Mouse (Mus musculus) testis, postnatal 14 days (tissue): Measurements from ENCODE around the gene Spry1.
"Not testable (repeated sequence)": the region's sequence is repeated elsewhere in the genome, so short reads cannot be mapped to it uniquely, and the experiment has no call there.

ENCODE experiments used
- DNase-seq: peaks from one replicate; pipeline ENCODE4 v3.0.0; 2021; ENCODE audit warnings: low spot score

Spry1 gene

DNA sequence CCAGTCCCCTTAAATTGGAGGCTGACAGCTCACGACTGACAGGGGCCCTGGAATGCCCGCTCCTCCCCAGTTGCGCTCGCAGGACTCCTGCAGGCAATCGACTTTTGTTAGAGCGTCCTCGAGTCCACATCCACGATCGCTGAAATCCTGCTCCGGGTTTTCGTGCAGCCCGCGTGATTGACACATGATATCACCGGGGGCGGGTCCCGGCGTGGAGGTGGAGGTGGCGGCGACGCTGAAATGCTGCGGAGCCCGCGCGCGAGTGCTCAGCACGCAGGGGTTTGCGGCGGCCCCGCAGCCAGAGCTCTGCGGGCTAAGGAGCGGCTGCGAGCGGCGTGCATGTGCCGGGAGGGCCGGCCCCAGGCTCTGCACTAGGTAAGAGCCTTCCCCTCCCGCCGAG is at the start of gene Spry1:
Gene Spry1 (plus strand): TSS at position 258 of the 400 bp plus-strand sequence.
- peak; percentile 87 for DNase-seq

DNA sequence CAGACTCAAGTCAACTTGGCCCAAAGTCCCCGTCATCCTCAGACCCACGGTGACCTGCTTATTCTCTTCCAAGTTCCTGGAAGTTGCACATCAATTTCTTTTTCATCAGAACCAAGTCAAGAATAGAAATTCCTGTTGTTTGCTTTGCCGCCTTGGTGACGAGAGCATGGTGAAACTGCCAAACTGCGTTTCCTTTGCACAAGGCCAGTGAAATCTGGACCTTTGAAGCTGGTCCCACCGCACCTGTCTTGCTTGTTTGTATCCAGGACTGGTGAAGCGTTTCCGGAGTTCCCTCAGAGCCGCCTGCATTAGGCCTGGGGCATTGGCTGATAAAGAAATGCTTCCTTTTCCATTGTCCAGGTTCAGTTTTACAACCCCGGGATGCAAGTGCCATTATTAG is 44.0 kb upstream of the Spry1 start:
- no peak for DNase-seq

DNA sequence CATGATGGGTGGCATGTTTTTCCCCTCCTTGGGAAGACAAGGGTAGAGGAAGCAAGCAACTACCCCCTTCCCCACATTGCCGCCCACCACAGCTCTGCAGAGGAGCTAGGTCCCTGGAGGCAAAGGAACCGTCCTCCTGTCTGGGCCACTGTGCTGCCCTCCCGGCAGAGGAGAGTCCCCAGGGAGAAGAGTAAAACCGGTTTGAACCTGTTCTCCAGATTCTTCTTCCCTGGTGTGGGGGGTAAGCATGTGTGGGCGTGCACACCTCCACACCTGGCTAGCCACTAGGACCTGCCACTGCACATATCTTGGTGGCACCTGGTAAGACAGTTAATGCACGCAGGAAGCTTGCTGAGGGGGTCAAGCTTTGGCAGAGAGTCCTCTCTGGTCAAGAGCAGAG is 43.2 kb upstream of the Spry1 start:
- DNase-seq: no peak

DNA sequence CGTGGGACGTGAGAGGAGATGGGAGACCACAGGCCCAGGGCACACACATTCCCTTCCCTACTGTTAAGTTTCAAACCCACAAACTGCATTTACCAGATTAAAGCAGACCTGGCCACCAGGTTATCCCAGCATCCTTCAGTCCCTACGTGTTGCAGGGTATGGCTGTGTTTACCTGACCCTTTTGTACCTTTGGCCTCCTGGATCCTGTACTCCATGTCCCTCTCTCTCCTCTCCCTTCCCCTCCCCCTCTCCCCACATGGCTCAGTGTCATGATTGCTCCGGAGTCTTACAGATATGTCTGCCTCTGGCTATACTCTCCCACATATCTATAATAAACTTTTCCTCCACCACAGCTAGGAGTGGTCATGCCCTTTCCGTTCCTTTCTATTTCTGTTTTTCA is 42.5 kb upstream of the Spry1 start:
- no peak for DNase-seq

DNA sequence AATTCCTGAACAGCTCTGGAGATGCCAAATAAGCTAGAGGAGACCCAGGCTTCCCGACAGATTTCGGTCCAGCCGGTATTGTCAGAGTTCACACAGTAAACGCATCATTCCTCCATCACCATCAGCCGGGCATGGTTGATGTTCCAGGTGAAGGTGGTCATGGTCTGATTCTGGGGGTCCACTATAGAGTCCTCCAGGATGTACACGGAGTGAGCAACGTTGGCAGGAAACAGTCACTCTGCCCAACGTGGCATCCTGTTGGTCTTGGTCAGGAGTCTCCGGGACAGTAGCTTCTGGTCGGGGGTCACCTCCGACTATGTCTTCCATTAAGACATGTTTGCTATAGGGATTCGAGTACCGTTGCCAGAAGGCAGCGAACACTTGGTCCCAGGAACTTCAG is 40.1 kb upstream of the Spry1 start:
- not testable (repeated sequence) for DNase-seq

DNA sequence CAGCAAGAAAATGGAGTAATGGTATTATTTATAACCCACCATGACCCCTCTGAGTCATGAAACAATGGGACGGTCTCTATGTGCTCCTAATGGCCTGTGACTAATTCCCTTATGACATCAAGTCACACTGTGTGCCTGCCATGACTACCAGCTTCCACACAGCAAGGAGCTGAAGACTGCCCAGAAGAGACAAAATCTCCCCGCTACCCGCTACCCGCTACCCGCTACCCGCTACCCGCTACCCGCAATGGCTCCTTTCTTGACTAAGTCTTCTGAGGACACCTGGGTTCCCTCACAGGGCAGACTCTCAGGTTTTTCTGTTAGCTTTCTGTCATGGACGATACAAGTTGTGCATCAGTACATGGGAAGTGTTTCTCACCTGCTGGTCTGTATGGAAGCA is 37.4 kb upstream of the Spry1 start:
- DNase-seq: no peak

DNA sequence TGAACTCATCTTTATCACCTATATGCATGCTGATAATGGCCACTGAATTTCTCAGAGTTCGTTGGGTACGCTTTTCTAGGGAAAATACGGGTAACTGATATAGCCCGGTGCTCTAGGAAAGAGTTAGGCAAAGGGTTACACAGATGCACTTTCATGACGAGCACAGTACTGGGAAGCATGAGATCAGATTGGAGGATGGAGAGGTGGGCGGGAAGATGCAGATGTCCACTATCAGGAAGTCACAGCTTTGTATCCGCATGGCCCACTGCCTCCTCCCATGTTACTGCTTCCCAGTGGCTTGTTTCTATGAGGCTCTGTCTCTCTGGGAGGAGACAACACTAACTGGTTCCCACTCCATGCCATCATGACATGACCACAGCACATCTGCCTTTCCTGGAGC is 36.9 kb upstream of the Spry1 start:
- DNase-seq: no peak

DNA sequence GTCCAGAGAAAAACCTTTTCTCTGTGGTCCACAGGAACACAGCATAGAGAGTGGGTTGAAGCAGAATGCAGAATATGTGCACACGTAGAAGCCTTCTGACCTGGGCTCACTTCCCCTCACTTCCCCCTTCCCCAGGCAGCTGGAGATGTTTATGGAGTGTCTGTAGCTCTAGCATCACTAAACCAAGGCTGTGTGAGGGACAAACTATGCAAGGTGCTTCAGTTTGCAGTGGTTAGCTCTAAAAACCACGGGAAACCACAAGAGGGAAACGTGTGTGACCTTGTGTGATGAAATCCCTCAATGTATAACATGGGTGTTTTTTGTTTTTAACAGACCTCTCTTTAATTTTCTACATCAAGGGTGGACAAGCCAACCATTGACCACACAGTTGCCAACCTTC is 36.2 kb upstream of the Spry1 start:
- DNase-seq: no peak

DNA sequence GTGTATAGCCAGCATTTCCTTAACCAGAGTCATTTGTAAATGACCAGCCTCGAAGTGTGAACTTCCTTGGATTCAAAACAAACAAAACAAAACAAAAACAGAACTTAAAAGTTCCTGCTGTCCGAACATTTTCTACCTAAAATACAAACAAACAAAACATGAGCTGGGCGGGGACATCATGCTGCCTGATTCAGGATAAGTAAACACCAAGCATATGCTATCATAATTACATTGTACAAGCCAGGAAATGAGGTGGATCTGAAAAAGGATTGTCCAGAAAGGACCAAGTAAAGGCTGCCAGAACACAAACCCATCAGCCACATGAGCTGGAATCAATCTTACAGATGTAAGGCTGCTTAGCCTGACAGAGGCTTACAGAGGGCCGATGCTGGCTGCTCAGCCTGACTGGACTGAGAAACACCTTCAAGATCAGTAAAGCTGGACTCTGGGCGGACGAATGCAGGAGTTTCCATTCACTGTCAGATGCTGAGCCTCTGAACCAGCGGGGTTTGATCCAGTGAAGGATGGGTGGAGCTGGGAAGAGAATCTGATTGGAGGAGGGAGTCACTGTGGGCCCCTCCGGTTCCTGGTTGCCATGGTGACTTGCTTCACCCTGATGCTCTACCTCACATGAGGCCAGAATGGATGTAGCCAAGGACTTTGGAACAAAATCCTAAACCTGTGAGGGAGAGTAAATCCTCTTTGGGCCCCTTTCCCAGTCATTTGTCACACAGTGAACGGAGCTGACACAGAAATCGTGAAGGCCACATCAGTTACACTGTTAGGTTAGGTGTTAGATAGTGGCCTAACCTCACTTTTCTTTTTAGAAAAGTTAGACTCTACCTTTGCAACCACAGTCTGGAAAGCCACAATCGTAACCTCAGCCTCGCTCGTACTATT is 34.5 kb upstream of the Spry1 start:
- no peak for DNase-seq

DNA sequence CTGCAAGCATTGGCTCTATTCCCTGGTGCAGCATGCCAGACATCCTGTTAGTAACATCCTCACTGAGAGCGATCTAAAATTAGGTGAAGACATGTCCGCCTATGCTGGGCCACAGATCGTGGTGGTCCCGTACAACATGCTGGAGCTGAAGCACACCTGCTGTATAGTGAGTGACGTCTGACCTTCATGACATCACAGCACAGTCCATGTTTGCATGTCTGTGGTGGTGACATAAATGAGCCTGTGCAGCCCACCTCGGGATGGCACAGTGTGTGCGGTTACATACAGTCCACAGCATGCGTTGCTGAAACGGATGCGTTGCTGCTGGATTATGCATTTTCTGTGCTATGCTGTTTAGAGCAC is 33.9 kb upstream of the Spry1 start:
- no peak for DNase-seq

DNA sequence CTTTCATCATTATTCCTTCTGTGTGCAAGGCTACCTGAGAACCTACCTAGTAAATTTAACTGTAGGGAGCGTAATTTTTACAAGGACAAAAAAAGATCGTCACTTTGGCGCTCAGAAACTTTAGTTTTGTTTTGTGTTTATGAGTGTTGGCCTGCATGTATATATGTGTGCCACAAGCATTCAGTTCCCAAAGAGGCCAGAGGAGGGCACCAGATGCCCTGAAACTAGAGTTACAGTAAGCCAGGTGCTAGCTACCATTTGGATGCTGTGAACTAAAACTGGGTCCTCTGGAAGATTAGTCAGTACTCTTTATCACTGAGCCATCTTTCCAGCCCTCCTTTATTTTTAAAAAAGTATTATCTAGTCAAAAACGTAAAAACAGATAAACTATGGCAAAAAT is 30.8 kb upstream of the Spry1 start:
- DNase-seq: no peak

DNA sequence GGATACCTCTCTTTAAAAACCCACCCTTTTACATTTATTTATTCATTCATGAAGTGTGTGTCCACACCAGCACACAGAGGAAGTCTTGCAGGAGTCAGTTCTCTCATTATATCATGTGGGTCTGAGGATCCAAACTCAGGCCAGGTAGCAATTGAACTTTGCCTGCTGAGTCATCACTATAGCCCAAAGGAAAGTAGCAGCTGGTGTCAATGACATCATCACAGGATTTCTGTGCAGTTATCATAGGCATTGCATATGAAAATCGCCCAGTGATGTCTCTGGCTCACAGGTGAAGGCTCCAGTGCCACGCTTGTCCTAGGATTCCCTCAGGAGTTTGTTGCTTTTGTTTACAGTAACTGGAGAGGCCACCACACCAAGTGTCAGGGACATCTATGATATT is 29.1 kb upstream of the Spry1 start:
- DNase-seq: no peak

DNA sequence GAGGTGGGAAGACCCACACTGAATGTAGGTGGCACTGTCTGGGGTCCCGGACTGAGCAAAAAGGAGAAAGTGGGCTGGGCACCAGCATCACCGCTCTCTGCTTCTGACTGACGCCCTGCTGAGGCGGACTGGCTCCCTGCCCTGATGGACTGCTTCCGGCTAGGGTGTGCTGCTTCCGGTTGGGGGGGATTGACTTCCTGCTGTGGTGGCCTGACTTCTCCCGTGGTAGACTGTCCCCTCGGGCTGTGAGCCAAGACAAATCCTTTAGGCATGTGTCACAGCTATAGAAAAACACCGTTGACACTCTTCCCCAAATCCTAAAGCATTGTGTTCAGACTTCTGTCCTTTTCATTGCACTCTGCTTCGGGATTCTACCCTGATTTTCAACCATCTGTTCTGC is 26.0 kb upstream of the Spry1 start:
- peak; percentile 31 for DNase-seq

DNA sequence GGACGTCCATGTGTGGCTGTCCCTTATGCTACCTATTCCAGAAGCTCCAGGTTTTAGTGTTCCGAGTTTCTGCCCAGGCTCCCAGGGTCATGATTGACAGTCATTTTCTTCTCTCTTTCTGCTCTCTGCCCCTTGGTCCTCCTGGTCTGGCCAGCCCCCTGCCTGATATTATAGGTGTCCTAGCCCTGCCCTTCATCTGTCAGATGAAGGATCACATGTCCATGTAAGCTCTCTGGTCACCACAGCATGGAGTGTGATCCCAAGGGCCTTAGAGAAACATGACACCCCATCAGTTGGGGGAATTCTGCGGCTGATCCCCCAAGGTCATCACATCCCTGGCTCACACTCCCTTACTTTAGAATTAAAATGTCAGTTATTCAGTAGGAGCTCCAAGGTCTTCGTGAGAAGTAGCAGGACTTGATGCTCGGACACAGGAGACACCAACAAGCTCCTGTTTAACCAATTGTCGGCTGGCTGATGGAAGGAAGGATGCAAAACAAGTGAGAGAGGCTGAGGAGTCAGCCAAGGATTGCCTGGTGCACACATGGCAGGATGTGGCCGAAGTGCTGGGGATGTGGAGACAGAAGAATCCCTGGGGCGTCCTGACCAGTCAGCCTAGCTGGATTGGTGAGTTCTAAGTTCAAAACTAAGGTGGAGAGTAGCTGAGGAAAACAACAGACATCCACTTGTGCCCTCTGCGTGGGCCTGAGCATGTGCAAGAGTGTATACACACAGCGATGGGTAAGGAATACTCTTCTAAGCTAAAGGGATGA is 24.7 kb upstream of the Spry1 start:
- no peak for DNase-seq

DNA sequence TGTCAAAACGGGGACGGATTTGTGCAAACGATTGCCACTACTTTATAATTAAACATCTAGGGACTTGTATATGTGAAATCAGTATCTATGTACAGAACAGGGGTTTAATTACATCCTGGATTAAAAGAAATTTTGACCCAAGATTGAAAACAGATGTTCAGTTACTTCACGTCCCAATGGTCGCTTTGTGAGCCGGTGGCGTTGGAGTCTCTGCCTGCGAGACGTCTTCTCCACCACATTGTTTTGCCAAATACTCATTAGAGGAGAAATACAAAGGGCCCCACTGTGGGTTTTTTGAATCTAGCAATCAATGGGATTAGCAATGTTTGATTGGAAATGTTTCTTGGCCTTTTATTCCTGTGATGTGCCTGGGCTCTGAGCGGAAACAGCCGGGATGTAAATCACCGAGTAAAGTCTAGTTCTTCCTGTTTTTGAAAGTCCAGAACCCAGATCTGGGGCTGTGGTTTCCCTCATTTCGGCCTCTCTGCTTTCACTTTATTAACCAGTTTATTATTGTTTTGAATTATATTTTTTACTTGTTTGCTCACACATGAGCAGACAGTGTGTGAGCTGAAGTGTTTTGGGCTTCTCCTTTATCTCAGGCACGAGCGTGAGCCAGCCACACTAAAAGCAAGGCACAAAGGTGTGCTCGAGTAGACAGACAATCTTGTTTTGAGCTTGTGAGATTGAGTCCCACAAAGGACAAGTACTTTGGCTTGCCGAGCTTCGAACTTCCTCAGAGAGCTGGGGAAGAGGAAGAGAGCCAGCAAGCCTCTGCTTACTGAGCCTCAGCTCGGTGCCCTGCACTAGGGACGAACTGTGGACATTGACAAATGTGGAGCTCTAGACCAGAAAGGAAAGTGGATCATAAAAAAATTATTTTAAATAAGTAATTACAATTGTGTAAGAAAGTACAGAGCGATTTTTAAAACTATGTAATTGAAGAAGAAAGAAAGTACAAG is 22.9 kb upstream of the Spry1 start:
- DNase-seq: no peak

DNA sequence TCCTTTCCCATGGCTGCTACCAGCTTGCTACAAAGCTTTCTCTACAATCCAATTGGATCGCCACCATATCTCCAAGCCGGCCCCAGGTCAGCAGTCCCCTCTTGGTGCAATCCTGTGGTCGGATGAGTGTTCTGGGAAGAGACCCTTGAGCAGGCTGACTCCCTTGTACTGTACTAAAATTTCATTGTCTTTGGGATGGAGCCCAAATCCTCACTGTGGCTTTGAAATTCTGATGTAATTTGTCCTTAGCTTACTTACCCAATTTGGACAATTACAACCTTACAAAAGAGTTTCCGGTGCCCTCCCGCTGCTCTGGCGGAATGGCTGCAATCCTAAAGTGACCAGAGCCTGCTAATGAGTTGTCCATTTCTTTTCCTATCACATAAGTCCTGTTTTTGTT is 7.5 kb upstream of the Spry1 start:
- DNase-seq: no peak

DNA sequence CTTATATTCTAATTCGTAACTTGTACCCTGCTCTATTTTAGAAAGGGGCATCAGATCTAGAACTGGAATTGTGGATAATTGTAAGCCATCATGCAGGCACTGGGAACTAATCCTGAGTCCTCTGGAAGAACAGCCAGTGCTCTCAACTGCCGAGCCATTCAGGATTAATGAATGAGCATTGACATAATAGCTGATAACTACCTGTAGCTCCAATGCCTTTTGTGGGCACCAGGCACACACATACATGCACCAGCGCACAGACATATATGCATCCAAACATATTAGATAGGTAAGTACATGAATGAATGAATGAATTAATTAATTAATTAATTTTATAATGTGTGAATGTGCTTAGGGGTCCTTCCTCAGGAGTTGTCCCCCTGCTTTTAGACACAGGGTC is 7.0 kb upstream of the Spry1 start:
- no peak for DNase-seq

DNA sequence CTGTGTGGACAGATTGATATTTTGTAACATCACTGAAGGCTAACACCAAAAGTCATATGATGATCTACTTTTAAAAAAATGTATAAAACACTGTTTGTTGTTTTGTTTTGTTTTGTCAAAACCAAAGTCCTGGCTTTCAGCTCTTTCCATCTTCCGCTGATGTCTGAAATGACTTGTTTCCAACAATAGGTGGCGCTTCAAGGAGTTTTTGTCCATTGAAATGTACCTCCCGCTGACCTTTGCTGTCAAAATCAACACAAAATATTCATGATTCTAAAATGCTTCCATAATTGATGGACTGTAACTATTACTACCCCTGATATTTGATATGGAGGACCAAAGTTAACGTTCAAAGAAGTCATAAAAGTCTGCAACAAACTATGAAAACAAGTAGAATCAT is 5.1 kb upstream of the Spry1 start:
- DNase-seq: no peak

DNA sequence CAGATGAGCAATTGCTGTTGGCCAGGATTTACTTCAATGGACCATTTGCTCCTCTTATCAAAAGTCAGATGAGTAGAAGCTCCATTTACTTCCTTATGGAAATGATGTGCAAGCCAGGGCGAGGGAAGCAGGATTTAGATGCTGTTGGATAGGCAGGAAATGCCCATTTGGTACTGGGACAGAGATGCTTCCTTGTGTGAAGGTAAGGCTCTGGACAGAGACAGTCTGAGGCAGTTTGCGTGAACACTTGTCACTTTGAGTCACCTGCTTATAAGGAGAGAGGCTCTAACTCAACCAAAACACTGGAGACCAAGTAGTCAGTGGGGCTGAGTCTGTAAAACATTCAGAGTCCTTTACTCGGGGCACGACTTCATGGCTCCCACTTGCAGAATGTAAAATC is 2.8 kb upstream of the Spry1 start:
- DNase-seq: no peak

DNA sequence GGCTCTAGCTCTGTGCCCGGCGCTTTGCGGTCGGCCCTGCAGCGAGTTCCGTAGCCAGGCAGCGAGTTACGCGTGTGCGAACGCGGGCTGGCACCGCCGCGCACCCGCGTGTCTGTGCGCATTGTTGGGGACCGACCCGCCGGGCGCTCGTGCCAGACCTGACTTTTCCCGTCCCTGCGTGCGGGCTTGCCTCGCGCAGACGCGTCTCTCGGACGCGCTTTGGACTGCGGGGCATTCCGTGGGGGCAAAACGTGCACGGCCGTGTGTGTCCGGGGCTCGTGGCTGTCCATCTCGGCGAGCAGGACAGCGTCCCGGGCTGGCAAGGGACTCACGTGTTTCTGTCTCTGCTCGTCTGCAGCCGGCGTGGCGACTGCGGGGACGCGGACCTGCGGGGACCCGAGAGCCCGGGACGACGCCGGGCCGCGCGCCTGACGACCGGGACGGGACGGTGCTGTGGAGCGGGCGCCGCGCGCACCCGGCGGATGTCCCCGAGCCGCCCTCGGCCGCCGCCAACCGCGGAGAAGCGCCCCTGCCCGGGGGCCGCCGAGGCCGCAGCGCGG is 495 bp downstream of the Spry1 start:
- DNase-seq: no peak

DNA sequence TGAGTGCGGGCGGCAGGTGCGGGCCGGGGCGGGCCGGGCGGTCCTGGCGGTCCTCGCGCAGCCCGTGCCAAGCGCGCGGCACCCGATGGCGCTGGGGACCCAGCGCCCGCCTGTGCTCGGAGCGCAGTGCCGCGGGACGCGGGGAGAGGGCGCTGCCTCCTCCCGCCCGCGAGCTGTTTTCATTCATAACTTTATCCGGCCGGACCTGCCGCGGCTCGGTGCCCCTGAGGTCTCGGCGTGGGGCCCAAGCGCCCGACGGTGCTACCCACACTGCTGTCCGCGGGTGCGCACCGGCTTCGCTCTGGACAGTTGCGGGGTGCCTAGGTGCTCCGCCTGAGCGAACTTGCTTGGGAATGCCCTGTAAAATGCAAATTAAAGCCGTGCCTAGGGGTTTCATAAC is 1.1 kb downstream of the Spry1 start:
- peak; percentile 48 for DNase-seq
